Mouse (Mus musculus): ENCODE data around the gene Sav1.

- TF ChIP-seq POLR2A (IDR thresholded peaks at IDR 0.05; ENCODE audit: insufficient read depth, low read depth, low read length) (no peak), CTCF (IDR thresholded peaks at IDR 0.05) (no peak), EP300 (IDR thresholded peaks at IDR 0.05; ENCODE audit: insufficient read depth, low read depth, low read length) (no peak)
These were observed 1.3 kb downstream of the Sav1 start for GRCm38 (mm10) chr12:69985546-69985945.

All from heart, adult 2 months (tissue).